Mouse (Mus musculus): ENCODE results near the gene Hist1h1t.
"Not testable (repeated sequence)": the region's sequence is repeated elsewhere in the genome, so short reads cannot be mapped to it uniquely, and the experiment has no call there.

The Hist1h1t gene

DNA sequence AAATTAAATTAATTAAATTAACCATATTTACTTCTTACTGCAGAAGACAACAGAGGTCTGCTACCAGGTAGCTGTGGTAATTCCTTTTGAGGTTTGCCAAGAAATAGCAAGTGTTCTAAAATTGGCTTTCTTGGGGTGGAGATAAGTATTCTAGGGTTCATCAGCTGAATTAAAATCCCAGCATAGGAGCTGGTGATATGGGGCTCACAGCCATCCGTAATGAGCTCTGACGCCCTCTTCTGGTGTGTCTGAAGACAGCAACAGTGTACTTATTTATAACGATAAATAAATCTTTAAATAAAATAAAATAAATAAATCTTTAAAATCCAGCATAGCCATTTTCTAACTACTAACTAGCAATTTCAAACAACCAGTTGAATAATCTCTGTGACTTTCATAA lies 4.2 kb downstream of the Hist1h1t start:
- DNase-seq (ENCODE audit: low spot score): no peak

GRCm38 (mm10) chr13:23700786-23701520 lies 5.3 kb downstream of the Hist1h1t start:
- peak; percentile 74 for DNase-seq (ENCODE audit: low spot score)

- no peak for DNase-seq (ENCODE audit: low spot score)
These were observed 6.6 kb downstream of the Hist1h1t start for GRCm38 (mm10) chr13:23702220-23702619.

- not testable (repeated sequence) for DNase-seq (ENCODE audit: low spot score)
These were observed 7.2 kb downstream of the Hist1h1t start for GRCm38 (mm10) chr13:23702801-23703200.

- DNase-seq (ENCODE audit: low spot score): no peak
These were observed 10.2 kb downstream of the Hist1h1t start for GRCm38 (mm10) chr13:23705751-23706356.

DNA sequence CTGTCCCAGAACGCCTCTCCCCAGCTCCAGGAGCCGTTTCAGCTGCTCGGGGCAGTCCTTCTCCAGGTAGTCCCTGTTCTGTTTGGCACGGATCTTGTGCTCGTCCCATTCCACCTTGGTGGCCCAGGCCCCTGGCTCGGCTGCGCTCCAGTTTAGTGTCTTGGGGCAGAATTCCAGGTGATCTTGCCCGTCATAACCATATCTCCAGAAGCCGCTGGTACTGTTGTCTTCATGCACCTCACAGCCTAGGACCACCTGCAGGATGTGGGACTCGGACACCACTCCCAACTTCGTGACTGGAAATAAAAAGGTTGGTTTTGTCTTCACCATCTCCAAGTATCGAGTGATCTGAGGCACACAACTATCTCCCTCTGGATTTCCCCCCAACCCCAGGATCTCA lies 11.2 kb downstream of the Hist1h1t start:
- no peak for DNase-seq (ENCODE audit: low spot score)

DNA sequence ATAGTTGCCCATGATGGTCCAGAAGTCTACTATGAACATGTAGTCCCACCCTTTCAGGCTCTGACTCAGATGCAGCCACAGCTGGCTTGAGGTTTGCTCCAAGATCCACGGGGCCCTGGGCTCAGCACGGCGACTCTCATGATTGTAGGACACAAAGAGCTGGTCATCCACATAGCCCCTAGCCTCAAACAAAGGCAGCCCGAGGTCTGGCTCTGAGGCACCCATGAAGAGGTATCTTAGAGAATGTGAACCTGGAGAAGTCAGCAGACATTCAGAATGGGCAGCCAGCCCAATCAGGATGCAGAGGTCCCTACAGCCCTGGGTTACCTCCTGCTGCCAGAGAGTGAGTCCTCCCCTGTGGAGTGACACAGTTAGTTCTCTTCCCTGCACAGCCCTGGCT lies 12.4 kb downstream of the Hist1h1t start:
- no peak for DNase-seq (ENCODE audit: low spot score)

GRCm38 (mm10) chr13:23708654-23709053 lies 13.0 kb downstream of the Hist1h1t start:
- no peak for DNase-seq (ENCODE audit: low spot score)

DNA sequence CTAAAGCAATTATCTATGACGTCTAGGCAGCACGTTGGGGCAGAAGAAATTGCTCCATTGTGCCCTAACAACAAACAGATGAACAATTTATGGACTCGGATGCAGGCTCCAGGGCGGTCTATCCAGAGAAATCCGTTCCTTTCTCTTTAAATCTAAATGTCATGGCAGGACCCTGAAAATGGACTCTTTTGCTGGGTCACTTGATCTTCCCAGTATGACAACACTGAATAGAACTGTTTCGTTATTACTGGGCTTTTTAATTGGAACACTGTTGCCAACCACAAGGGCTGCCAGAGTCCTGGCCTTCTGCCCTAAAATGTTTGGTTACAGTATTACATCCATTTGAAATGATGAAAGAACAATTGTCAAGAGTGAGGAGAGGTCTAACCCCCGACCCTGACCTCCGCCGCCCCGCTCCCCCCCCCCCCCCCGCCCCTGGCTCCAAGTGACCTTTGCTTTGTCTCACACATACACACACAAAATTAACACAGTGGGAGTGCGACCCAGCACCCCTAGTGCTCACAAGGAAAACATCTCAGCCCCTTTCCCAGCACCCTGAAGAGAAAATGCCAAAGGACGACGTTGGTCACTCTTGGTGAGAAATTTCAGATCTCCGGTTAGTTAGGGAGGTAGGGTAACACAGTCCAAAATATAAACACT lies 14.2 kb downstream of the Hist1h1t start:
- DNase-seq (ENCODE audit: low spot score): no peak

GRCm38 (mm10) chr13:23710374-23711089 lies 14.9 kb downstream of the Hist1h1t start, which contains the start of gene Hfe:
TSS of gene Hfe (minus strand) at chr13:23710854.
- peak; percentile 37 for DNase-seq (ENCODE audit: low spot score)

- DNase-seq (ENCODE audit: low spot score): no peak
These were observed 20.8 kb downstream of the Hist1h1t start for GRCm38 (mm10) chr13:23716261-23717042.

DNA sequence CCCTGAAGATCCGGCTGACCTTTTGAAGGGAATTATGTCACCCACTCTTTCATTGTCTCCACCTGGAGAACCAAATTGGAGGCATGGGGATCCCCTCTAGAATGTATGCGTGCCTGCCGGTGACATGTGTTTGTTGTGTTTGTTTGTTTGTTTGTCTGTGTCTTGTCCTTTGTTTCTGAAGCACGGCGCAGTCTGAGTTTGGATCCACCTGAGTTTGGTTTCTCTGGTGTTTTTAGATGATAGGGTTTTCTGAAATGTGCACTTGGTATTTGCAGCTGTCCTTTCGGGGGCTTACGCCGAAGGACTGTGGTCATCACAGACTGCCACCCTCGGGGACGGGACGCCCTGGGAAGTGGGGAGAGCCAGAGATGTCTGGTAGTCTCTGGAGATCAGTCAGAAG lies 21.6 kb downstream of the Hist1h1t start:
- no peak for DNase-seq (ENCODE audit: low spot score)

GRCm38 (mm10) chr13:23717593-23718245 lies 22.1 kb downstream of the Hist1h1t start:
- not testable (repeated sequence) for DNase-seq (ENCODE audit: low spot score)

DNA sequence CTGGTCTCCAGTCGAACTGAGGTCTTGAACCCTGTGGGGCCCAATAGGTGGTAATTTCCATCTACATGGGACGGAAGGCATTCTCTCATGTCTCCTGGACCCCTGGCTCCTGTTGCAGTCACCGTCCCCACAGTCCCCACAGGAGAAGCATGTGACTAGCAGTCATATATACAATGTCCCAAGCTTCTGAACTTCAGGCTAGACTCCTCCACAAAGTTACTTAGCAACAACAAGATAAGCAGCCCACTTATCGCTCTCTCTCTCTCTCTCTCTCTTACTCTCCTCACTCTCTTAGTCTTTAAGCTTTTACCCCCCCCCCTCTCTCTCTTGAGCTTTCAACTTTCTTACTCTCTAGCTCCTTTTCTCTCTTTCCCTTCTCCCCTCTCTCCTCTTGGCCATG lies 28.6 kb downstream of the Hist1h1t start:
- no peak for DNase-seq (ENCODE audit: low spot score)

DNA sequence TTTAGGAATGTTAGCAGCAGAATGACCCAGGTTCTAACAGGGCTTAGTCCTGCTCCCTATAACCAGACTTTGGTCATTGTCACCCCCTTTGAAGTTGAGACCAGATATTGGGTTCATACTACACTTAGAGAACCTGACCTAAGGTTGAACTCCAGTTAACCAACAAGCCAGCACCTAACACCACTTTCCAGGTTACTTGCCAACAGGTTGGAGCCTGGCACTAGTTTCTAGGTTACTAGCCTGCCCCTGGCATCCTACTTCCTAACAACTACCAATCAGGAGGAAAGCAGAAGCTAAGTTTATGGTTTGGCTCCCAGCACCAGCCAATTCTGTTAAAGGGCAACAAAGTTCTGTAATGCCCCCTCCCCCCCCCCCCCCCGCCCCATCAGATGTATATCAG lies 29.6 kb downstream of the Hist1h1t start:
- no peak for DNase-seq (ENCODE audit: low spot score)

- DNase-seq (ENCODE audit: low spot score): no peak
These were observed 33.0 kb downstream of the Hist1h1t start for GRCm38 (mm10) chr13:23728472-23729191.

DNA sequence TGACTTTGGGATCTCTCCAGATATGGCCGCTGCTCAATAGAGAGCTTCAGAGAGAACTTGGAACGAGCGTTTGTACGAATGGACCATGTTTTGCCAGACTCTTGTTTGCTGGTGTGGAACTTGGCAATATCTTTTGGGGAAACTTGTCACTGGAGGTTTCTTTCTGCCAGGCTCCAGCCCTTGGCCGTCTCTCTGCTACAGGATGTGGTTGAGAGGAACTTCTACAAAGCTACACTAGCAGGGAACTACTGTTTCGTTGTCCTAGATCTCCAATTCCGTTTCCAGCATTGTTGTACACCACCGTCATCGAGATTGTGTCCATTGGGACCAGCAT lies 33.5 kb downstream of the Hist1h1t start:
- DNase-seq (ENCODE audit: low spot score): no peak

GRCm38 (mm10) chr13:23729706-23730105 lies 34.1 kb downstream of the Hist1h1t start:
- no peak for DNase-seq (ENCODE audit: low spot score)

DNA sequence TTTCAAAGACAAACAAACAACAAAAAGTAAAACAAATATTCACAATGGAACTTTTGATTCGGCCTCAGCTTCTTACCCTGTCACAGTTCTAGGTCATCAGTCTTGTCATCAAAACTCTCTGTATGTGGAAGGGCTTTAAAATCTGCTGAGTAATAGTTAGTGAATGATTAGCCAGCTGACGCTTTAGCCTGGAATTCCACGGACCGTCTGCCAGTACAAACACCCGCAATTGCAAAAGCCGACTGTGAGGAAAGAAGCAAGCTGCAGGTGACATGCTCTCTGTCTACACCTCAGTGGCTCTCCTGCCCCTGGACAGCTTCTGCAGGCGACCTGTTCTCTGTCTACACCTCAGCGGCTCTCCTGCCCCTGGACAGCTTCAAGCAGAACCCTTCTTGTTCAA lies 34.9 kb downstream of the Hist1h1t start:
- DNase-seq (ENCODE audit: low spot score): peak; percentile 39

- DNase-seq (ENCODE audit: low spot score): no peak
These were observed 36.7 kb downstream of the Hist1h1t start for GRCm38 (mm10) chr13:23732156-23732804.

All from urinary bladder, postnatal 14 days (tissue).